Mouse (Mus musculus) brown adipose tissue, adult 24 weeks (tissue): ENCODE measurements around the gene Pygb. TPM values are rescaled to one million over a fixed set of nuclear protein-coding genes. Genes with fewer than 3 reads are reported as not detected.

Experiments used
- H3K27ac ChIP-seq: fragments of 200-500 bp; replicated peaks from 2 replicates; pipeline ENCODE4 v1.5.1; 2012; ENCODE audit warnings: low read depth, mild to moderate bottlenecking, low read length
- H3K4me1 ChIP-seq: fragments of 200-500 bp; 2 replicates; pipeline ENCODE4 v1.6.1; 2012; ENCODE audit warnings: low read length, mixed read lengths; ENCODE audit not compliant: control insufficient read depth, insufficient read depth, insufficient read length
- H3K4me3 ChIP-seq: fragments of 200-500 bp; 2 replicates; pipeline ENCODE4 v1.5.1; 2012; ENCODE audit warnings: low read depth, mild to moderate bottlenecking, low read length, moderate library complexity; ENCODE audit not compliant: insufficient read depth
- polyA plus RNA-seq: library from polyadenylated mRNA; stranded (reverse); fragments of >200 nt; gene quantifications from 2 replicates; pipeline ENCODE4 v1.2.4, GENCODE M21; 2012; ENCODE audit not compliant: missing spikeins, insufficient read depth, insufficient read length

The Pygb gene
- polyA plus RNA-seq, 1 experiment: 52.1 TPM

- Histone ChIP-seq H3K4me3 (no peak overlapping the region), H3K27ac (peak overlapping the region; percentile 90), H3K4me1 (peaks cover 9% of the 10 kb centered on the region)
Measured at GRCm38 (mm10) chr2:150771169-150771568, 15.4 kb upstream of the Pygb start.

- Histone ChIP-seq H3K4me1 (peaks cover 9% of the 10 kb centered on the region), H3K27ac (peak overlapping the region; percentile 91)
Measured at GRCm38 (mm10) chr2:150771996-150772395, 14.5 kb upstream of the Pygb start.

GRCm38 (mm10) chr2:150772466-150773119, 13.9 kb upstream of the Pygb start:
- H3K27ac ChIP-seq: peak overlapping the region; percentile 91
- H3K4me1 ChIP-seq: peaks cover 9% of the 10 kb centered on the region
- no peak overlapping the region for H3K4me3 ChIP-seq

More at GRCm38 (mm10) chr2:150771996-150772395, 14.5 kb upstream of the Pygb start:
- H3K4me3 ChIP-seq: no peak overlapping the region

- Histone ChIP-seq H3K4me3 (no peak overlapping the region), H3K4me1 (no peaks in the 10 kb centered on the region; the same call in 1 of the 2 replicates), H3K27ac (no peak overlapping the region)
Measured at GRCm38 (mm10) chr2:150782801-150783200, 3.7 kb upstream of the Pygb start.

- Histone ChIP-seq H3K4me3 (peak overlapping the region; percentile 93), H3K27ac (no peak overlapping the region), H3K4me1 (peaks cover 7% of the 10 kb centered on the region)
Measured at GRCm38 (mm10) chr2:150787234-150787771, 768 bp downstream of the Pygb start.

GRCm38 (mm10) chr2:150788768-150789550, 2.4 kb downstream of the Pygb start:
- Histone ChIP-seq H3K4me3 (peak overlapping the region; percentile 19), H3K27ac (peak overlapping the region; percentile 40; the same call in 1 of the 2 replicates), H3K4me1 (peaks cover 7% of the 10 kb centered on the region)

- no peak overlapping the region for H3K4me3 ChIP-seq
- H3K4me1 ChIP-seq: peaks cover 7% of the 10 kb centered on the region
- no peak overlapping the region for H3K27ac ChIP-seq
Measured at GRCm38 (mm10) chr2:150793320-150793719, 6.8 kb downstream of the Pygb start.

- H3K4me3 ChIP-seq: no peak overlapping the region
- H3K27ac ChIP-seq: no peak overlapping the region
- H3K4me1 ChIP-seq: no peaks in the 10 kb centered on the region
Measured at GRCm38 (mm10) chr2:150798084-150798483, 11.5 kb downstream of the Pygb start.

- Histone ChIP-seq H3K4me3 (no peak overlapping the region), H3K27ac (no peak overlapping the region), H3K4me1 (no peaks in the 10 kb centered on the region)
Measured at GRCm38 (mm10) chr2:150800616-150801015, 14.1 kb downstream of the Pygb start.

GRCm38 (mm10) chr2:150803035-150803434, 16.5 kb downstream of the Pygb start:
- no peaks in the 10 kb centered on the region for H3K4me1 ChIP-seq
- no peak overlapping the region for H3K27ac ChIP-seq
- H3K4me3 ChIP-seq: no peak overlapping the region

GRCm38 (mm10) chr2:150808381-150808780, 21.8 kb downstream of the Pygb start:
- H3K4me3 ChIP-seq: no peak overlapping the region
- H3K4me1 ChIP-seq: peaks cover 4% of the 10 kb centered on the region; the same call in 1 of the 2 replicates
- H3K27ac ChIP-seq: no peak overlapping the region

- Histone ChIP-seq H3K4me1 (peaks cover 4% of the 10 kb centered on the region; the same call in 1 of the 2 replicates), H3K27ac (peak overlapping the region; percentile 53), H3K4me3 (no peak overlapping the region)
Measured at GRCm38 (mm10) chr2:150808812-150809211, 22.3 kb downstream of the Pygb start.

GRCm38 (mm10) chr2:150810603-150811002, 24.1 kb downstream of the Pygb start:
- Histone ChIP-seq H3K4me3 (no peak overlapping the region), H3K27ac (no peak overlapping the region), H3K4me1 (peaks cover 4% of the 10 kb centered on the region; the same call in 1 of the 2 replicates)

GRCm38 (mm10) chr2:150812816-150813215, 26.3 kb downstream of the Pygb start:
- H3K4me3 ChIP-seq: no peak overlapping the region
- H3K27ac ChIP-seq: no peak overlapping the region
- H3K4me1 ChIP-seq: peaks cover 9% of the 10 kb centered on the region; the same call in 1 of the 2 replicates

GRCm38 (mm10) chr2:150816676-150817402, 30.3 kb downstream of the Pygb start:
- peaks cover 7% of the 10 kb centered on the region; the same call in 1 of the 2 replicates for H3K4me1 ChIP-seq

More at GRCm38 (mm10) chr2:150816676-150817402, 30.3 kb downstream of the Pygb start:
- H3K4me3 ChIP-seq: no peak overlapping the region
- H3K27ac ChIP-seq: 0 out of 2 replicates have a peak overlapping the region, but pooled peaks have one; percentile 20
